Mouse (Mus musculus): ENCODE data around the gene Zbbx. TPM values are rescaled to one million over a fixed set of nuclear protein-coding genes. Genes with fewer than 3 reads are reported as not detected.

Gene Zbbx
- 1 to 10 TPM; 1.5 to 7.5 (median 4.0) TPM for total RNA-seq (2022)

DNA sequence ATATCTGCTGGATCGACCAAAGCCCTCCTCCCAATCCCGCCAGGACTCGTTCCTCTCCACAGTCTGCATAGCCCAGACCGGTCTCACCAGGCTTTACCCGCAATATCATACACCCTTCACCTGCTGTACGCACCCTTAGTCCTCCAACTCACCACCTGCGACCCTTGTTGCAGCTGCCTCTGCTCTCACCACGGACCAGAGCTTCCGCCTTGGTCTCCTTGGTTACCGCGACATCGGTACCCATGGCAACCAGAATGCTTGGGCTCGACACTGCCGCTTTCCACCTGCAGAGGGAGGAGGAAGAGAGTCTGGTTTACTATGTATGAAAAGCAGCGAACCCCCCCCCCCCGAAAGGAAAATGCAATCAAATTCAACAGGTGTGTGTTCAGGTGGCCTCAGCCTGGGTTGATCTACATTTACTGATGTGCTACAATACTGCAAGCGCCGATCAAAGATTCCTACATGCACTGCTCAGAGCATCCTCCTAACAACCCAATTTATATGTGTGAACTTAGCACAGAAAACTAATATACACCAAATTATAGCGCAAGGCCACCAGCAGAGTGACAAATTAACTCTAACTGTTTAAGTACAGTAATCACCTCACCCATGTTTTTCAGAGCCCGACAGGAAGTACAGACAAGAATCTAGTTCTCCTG is at the start of gene Zbbx:
TSS of gene Zbbx (minus strand) at position 197 of the 659 bp plus-strand sequence.
- DNase-seq (ENCODE audit: low spot score in 2 of 2), result peak; percentile 65 to 77

DNA sequence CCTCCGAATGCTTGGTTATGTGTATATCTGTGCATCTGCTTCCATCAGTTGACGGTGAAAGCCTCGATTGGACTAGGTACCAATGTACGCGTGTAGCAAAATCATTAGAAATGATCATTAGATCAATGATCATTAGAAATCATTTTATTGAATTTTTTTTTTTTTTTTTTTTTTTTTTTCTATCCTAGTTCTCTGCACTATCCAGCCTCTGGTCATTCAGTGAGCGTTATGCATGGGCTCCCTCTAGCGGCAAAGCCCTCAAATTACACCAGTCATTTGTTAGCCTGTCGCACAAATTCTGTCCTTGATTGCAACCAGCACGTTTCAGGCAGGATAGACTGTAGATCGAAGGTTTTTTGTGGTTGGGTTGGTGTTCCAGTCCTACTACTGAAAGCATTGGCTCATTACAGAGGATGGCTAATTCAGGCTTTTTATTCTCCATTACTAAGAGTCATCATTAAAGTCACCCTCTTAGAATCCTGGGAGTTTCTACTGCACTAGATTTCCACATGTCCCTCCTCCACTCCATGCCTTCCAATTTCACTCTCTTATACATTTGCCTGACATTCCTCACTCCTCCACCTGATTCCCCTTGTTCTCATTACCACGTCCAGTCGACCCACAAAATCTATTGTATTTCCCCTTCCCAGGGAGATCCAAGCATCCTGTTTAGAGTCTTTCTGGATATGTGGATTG is 38.1 kb upstream of the Zbbx start:
- peak in 1 of 2 experiments; percentile 53 for DNase-seq (ENCODE audit: low spot score in 2 of 2)

DNA sequence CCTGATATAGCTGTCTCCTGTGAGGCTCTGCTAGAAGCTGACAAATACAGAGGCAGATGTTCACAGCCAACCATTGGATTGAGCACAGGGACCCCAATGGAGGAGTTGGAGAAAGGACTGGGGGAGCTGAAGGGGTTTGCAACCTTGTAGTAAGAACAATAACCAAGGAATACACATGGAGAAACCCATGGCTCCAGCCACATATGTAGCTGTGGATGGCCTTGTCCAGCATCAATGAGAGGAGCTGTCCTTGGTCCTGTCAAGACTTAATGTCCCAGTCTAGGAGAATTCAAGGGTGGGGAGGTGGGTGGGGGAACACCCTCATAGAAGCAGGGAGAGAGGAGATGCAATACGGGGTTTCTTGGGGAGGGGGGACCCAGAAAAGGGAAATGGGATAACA is 17.8 kb upstream of the Zbbx start:
- no peak for DNase-seq (ENCODE audit: low spot score in 2 of 2)

DNA sequence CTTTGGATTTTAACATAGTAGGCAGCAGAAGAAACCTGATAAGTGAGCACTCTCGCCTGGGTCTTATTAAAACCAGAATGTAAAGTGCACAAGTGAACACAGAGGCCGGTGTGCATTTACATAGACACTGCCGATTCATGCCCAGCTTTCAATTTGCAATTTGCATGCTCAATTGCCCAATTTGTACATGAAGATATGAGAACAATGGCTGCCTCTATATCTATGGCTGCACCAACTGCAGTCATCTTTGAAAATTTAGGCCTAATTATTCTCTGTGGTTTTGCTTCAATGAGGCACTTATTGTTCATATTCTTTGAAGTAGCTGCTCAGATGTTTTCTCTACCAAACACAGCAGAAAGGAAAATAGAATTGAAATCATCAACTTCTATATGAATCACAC is 23.0 kb downstream of the Zbbx start:
- no peak for DNase-seq (ENCODE audit: low spot score in 2 of 2)

DNA sequence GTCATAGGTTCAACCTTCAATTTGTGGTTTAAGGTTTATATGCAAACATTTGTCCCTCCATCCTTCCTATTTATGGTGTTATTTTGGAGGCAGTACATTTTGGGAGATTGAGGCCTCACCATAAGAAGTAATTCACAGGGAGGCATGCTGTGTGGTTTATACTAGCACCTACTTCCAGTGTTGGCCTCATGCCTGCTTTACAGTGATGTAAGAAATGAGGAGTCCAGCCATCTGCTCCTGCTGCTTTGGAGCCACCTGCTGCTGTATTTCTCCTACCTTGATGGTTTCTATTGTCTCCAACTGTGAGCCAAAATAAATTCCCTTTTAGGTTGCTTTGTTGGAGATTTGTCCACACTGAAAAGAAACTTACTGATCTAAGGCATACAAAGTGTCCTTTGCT is 60.0 kb downstream of the Zbbx start:
- peak in 1 of 2 experiments; percentile 10 for DNase-seq (ENCODE audit: low spot score in 2 of 2)

DNA sequence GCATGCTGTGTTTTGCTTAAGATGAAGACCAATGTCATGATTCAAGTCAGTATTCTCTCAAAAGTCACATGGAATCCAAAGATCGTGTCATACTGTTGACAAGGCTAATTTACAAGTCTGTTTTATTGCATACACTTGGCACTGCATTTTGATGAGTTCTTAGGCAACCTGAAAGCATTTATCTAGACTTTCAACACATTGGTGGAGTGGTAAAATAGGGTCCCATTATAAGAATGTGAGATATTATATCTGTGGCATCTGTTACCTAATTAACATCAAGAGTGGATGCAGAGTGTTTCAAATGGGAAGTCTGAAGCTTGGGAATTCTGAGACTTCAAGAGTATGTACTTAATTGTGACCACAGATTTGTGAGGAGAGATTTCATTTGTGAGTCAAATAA is 79.1 kb downstream of the Zbbx start:
- DNase-seq (ENCODE audit: low spot score in 2 of 2), result no peak

DNA sequence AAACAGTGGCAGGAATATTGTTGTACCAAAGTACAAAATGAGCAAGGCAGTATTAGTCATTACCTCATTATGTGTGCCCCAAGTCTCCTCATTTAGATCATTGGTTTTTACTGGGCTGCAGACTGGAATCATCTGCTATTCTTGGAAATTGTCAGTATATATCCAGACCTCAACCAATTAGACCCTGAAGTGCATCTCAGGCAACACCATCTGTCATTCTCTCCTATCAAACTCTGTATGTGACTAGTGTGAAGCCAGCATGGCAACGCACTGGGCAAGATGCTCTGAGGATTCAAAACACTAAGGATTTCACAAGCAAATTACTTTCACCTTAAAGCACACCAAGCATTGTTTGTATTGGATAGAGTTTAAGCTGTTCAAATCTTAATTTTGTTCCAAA is 85.9 kb downstream of the Zbbx start:
- DNase-seq (ENCODE audit: low spot score in 2 of 2), result no peak

DNA sequence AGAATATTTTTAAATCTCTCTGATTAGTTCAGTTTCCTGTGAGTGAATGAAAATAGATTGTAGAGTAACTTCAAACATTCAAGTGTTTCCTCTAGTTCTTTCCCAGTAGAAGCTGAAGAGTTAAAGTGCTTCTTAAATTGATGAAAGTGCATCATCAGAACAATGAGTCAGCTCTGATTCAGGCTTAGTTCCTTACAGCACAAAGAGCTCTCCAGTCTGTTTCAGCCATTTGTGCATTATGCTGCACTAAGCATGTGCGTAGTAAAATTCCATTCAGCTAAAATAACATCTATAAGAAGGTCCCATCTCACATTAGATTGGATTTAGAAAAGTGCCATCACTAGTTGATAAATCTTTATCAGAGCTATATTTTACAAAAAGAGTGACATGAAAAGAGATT is 155.1 kb downstream of the Zbbx start:
- no peak for DNase-seq (ENCODE audit: low spot score in 2 of 2)

Other genes starting within 250 kb of the Zbbx start
- not detected for gene Serpini2, start 105.0 kb upstream of the Zbbx start, total RNA-seq (2022)